Mouse (Mus musculus) ES-Bruce4 (cell line): ENCODE results near the gene Hibadh. TPM values are rescaled to one million over a fixed set of nuclear protein-coding genes. Genes with fewer than 3 reads are reported as not detected.

Experiments used
- H3K27ac ChIP-seq: 2 replicates; pipeline ENCODE4 v1.5.1; 2012; ENCODE audit warnings: low read length, inconsistent platforms; ENCODE audit not compliant: insufficient read depth
- H3K27me3 ChIP-seq: 2 replicates; pipeline ENCODE4 v1.6.1; 2012; ENCODE audit warnings: mild to moderate bottlenecking, low read length, inconsistent platforms; ENCODE audit not compliant: control insufficient read depth, poor library complexity, insufficient read depth, severe bottlenecking
- H3K36me3 ChIP-seq: 2 replicates; pipeline ENCODE4 v1.6.1; 2012; ENCODE audit warnings: inconsistent platforms, mild to moderate bottlenecking, low read length, moderate library complexity; ENCODE audit not compliant: control insufficient read depth, poor library complexity, insufficient read depth, severe bottlenecking
- H3K4me1 ChIP-seq: one replicate; pipeline ENCODE4 v1.8.1; 2011; ENCODE audit warnings: low read length; ENCODE audit not compliant: control insufficient read depth, insufficient read depth
- H3K4me3 ChIP-seq: 2 replicates; pipeline ENCODE4 v1.5.1; 2011; ENCODE audit warnings: low read depth, mild to moderate bottlenecking, low read length
- H3K9ac ChIP-seq: 2 replicates; pipeline ENCODE4 v1.6.1; 2012; ENCODE audit warnings: low read depth, mild to moderate bottlenecking, inconsistent platforms; ENCODE audit not compliant: poor library complexity, severe bottlenecking
- H3K9me3 ChIP-seq: replicated peaks from 2 replicates; pipeline ENCODE4 v1.6.1; 2012; ENCODE audit warnings: mild to moderate bottlenecking, low read length, inconsistent platforms; ENCODE audit not compliant: control insufficient read depth, poor library complexity, insufficient read depth, severe bottlenecking
- CTCF ChIP-seq: IDR thresholded peaks from one replicate; pipeline ENCODE4 v1.8.1; 2011; ENCODE audit warnings: low read depth, low read length
- EP300 ChIP-seq: IDR thresholded peaks from 2 replicates; pipeline ENCODE4 v1.6.1; 2011; ENCODE audit warnings: low read depth, low read length; ENCODE audit not compliant: insufficient read depth
- POLR2A ChIP-seq: IDR thresholded peaks from one replicate; pipeline ENCODE4 v1.8.1; 2011; ENCODE audit warnings: low read length; ENCODE audit not compliant: insufficient read depth
- polyA plus RNA-seq: library from polyadenylated mRNA; stranded (reverse); fragments of >200 nt; gene quantifications from 2 replicates; pipeline ENCODE4 v1.2.4, GENCODE M21; 2011; ENCODE audit warnings: low read depth; ENCODE audit not compliant: missing spikeins, insufficient read depth, insufficient read length

The Hibadh gene
- polyA plus RNA-seq, 1 experiment = 115 TPM

DNA sequence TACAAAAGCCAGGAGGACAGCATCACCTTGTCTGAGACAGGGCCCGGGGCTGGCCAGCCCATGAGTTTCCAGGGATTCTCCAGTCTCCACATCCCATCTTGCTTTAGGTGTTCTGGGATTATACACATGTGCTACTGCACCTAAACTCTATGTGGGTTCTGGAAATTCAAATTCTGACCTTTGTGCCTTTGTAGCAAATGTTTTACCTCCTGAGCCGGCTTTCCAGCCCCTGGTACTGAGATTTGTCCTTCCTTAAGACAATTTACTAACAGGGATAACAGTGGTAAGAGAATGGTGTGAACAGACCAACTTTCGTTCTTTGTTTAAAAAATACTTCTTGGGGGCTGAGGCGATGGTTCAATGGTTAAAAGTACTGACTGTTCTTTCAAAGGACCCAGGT is 32.1 kb downstream of the Hibadh start:
- Histone ChIP-seq H3K9ac (no peak overlapping the region), H3K4me3 (no peak overlapping the region), H3K27me3 (no peaks in the 10 kb centered on the region), H3K27ac (no peak overlapping the region), H3K4me1 (no peaks in the 10 kb centered on the region), H3K9me3 (no peaks in the 10 kb centered on the region), H3K36me3 (no peaks in the 10 kb centered on the region; the same call in 1 of the 2 replicates)
- TF ChIP-seq CTCF (no peak), POLR2A (no peak), EP300 (no peak)

DNA sequence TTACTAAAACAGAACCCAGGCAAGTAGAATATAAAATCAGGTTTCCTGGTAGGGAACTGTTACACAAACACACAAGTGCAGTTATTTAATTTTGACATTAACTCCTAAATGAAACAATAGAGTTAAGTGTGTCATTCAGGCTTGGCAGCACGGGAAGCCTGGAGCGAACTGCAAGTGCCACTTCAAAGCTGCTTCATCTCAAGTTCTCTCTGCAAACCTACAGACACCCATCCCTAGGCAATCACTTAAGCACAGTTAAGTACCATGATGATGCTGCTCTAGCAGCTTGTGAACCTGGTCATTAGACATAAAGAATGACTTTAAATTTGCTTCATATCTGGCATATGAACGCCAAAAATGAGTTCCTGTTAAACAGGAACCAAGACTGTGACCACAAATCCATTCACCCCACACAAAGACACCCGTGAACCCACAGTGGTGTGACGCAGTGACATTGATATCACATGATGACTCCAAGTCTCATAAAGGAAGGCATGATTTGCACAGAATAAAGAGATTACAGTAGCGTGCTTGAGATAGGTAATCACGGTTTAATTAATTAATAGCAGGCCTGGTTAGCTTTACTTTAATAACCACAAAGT is 33.3 kb downstream of the Hibadh start:
- Histone ChIP-seq H3K9ac (no peak overlapping the region), H3K27me3 (no peaks in the 10 kb centered on the region), H3K36me3 (no peaks in the 10 kb centered on the region; the same call in 1 of the 2 replicates), H3K4me1 (no peaks in the 10 kb centered on the region), H3K27ac (no peak overlapping the region), H3K4me3 (no peak overlapping the region), H3K9me3 (no peaks in the 10 kb centered on the region)
- TF ChIP-seq EP300 = no peak
- TF ChIP-seq POLR2A = no peak
- no peak for TF ChIP-seq CTCF

DNA sequence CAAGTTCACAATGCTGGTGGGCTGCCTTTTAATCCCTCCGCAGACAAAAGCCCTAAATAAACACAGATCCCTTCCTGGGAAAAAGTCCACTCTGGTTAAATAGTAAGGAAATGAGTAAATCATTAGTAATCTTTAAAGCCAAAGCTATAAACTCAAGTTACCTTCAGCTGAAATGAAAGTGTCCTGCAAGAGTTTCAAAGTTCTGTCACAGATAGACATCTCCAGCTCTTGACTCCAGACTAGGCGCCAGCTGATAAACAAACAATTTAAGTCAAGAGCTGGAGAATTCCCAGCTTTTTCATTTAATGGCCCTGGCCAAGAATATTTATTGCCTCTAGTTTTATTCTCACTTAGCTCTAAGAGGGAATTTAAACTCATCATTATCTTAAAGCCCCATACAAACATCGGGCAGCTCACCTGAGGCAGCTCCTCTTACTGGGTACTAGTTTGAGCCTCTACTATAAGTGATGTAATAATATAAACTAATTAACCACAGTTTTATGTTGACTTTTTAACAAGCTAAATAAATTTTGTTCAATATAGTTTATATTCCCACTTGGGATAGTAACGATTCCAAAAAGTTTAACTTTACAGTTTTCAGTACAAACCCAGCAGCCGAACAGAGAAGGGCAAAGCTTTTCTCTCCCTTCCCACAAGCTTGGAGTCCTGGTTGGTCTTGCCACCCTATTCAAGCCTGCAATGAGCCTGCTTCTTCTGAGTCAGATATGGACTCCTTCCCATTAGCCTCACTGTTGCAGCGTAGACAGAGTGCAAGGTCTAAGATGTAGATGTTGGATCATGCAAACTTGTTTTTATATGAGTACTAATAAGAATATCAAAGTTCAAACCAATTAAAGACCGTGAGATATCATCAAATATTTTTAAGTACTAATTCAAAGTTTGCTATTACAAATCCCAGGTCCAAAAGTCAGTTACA is 38.2 kb downstream of the Hibadh start:
- Histone ChIP-seq H3K27me3 (no peaks in the 10 kb centered on the region), H3K27ac (no peak overlapping the region), H3K4me1 (no peaks in the 10 kb centered on the region), H3K9me3 (no peaks in the 10 kb centered on the region), H3K9ac (no peak overlapping the region), H3K36me3 (no peaks in the 10 kb centered on the region), H3K4me3 (no peak overlapping the region)
- no peak for TF ChIP-seq CTCF

DNA sequence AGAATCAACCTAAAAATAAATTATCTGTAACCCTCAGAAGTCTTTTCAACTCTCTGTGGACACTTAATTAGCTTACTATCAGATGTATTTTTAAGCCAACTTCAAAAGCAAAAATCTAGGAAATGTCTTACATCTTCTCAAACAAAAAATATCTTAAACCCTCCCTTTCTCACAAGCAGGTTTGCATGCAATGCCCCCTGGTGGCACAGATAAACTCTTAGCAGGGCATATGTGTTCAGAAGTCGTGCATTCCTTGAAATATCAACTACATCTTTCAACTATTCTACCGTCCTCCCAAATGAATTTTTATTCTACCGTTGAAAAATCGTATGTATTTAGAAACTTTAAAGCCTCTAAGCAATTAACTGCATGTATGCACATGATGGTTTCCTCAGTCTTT is 39.1 kb downstream of the Hibadh start:
- no peak for TF ChIP-seq EP300
- no peak for TF ChIP-seq POLR2A
- no peak for TF ChIP-seq CTCF
- H3K27me3 ChIP-seq = no peaks in the 10 kb centered on the region
- H3K36me3 ChIP-seq = no peaks in the 10 kb centered on the region
- H3K4me1 ChIP-seq = no peaks in the 10 kb centered on the region
- H3K27ac ChIP-seq = no peak overlapping the region
- no peak overlapping the region for H3K9ac ChIP-seq
- H3K4me3 ChIP-seq = no peak overlapping the region
- no peaks in the 10 kb centered on the region for H3K9me3 ChIP-seq

DNA sequence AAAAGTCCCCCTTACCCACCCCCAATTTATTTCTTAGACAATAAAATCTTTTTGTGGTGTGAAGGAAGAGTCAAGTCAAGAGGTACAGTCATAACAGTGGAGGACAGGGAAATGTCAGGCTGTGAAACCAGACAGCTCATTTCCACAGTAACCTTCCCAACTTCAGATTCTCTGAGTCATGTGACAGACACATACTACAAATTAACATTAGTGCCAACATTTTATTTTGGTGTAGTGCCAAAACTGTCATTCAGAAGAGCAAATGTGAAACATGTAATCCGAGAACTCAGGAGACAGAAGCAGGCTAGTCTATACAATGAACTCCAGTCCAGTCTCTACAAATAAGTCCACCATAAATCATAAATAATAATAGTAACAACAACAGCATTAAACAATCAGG is 45.4 kb downstream of the Hibadh start:
- no peak overlapping the region for H3K9ac ChIP-seq
- no peaks in the 10 kb centered on the region; the same call in 1 of the 2 replicates for H3K36me3 ChIP-seq
- H3K4me3 ChIP-seq = no peak overlapping the region
- no peaks in the 10 kb centered on the region for H3K9me3 ChIP-seq
- TF ChIP-seq CTCF = no peak
- TF ChIP-seq POLR2A = no peak
- no peak for TF ChIP-seq EP300
- H3K27me3 ChIP-seq = no peaks in the 10 kb centered on the region
- H3K4me1 ChIP-seq = no peaks in the 10 kb centered on the region
- H3K27ac ChIP-seq = no peak overlapping the region

DNA sequence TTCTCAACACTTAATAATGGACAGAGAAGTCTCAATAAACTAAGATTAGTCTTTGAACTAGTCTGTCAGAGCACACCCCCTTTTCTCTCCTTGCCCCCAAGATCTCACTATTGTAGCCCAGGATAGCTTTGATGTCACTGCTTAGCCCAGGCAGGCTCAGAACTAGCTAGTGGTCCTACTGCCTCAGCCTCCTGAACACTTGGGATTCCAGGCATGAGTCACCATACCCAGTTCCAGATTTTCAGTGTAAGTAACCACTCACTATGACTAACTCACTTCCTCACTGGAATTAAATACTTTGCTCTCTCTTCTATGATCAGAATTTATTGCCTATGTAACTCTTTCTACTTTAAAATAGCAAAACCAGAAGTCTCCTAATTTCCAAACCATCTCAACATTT is 53.6 kb downstream of the Hibadh start:
- no peak overlapping the region for H3K9ac ChIP-seq
- no peak overlapping the region for H3K4me3 ChIP-seq
- no peaks in the 10 kb centered on the region for H3K4me1 ChIP-seq
- no peaks in the 10 kb centered on the region for H3K27me3 ChIP-seq
- TF ChIP-seq POLR2A (no peak), CTCF (no peak), EP300 (no peak)
- no peaks in the 10 kb centered on the region; the same call in 1 of the 2 replicates for H3K36me3 ChIP-seq
- no peak overlapping the region for H3K27ac ChIP-seq
- H3K9me3 ChIP-seq = no peaks in the 10 kb centered on the region
